Mouse (Mus musculus) gastrocnemius, adult 8-10 months (tissue): Measurements from ENCODE around the gene Tssk1. TPM values are rescaled to one million over a fixed set of nuclear protein-coding genes. Genes with fewer than 3 reads are reported as not detected.

Experiments used
- DNase-seq, 2 experiments: peaks; one replicate each; pipeline ENCODE4 v3.0.0; 2022; ENCODE audit warnings: low spot score in 2 of 2
- total RNA-seq, 4 experiments: library from RNA; stranded (reverse); gene quantifications; 2 replicates each; pipeline ENCODE4 v1.2.4; 2022

The Tssk1 gene
- total RNA-seq, 4 experiments from 2014 or later, result 0.07 TPM; not detected in 3

GRCm38 (mm10) chr16:17898462-17898861 lies 4.4 kb downstream of the Tssk1 start, which contains the start of the genes Dgcr2 and Tssk2:
TSS of gene Dgcr2 (minus strand) at chr16:17898562.
TSS of gene Tssk2 (plus strand) at chr16:17898637.
- no peak for DNase-seq

GRCm38 (mm10) chr16:17911052-17911595 lies 17.1 kb downstream of the Tssk1 start, which contains the start of gene Ess2:
TSS of gene Ess2 (minus strand) at chr16:17911348.
- DNase-seq, result peak; percentile 80 to 87

GRCm38 (mm10) chr16:17914307-17915249 lies 20.6 kb downstream of the Tssk1 start, which contains the start of gene Gsc2:
TSS of gene Gsc2 (minus strand) at chr16:17915059.
- DNase-seq, result no peak

- no peak for DNase-seq
Measured at GRCm38 (mm10) chr16:17920586-17920985, 26.6 kb downstream of the Tssk1 start.

- peak; percentile 88 to 94 for DNase-seq
Measured at GRCm38 (mm10) chr16:17921325-17922162, 27.5 kb downstream of the Tssk1 start.

GRCm38 (mm10) chr16:17922163-17922538 lies 28.1 kb downstream of the Tssk1 start:
- DNase-seq, result no peak

GRCm38 (mm10) chr16:17927351-17928082 lies 33.5 kb downstream of the Tssk1 start:
- DNase-seq, result no peak

GRCm38 (mm10) chr16:17928087-17928580 lies 34.1 kb downstream of the Tssk1 start, which contains the start of gene Slc25a1:
TSS of gene Slc25a1 (minus strand) at chr16:17928219.
- DNase-seq, result peak; percentile 48 to 55

GRCm38 (mm10) chr16:17928627-17929104 lies 34.6 kb downstream of the Tssk1 start:
- DNase-seq, result no peak

GRCm38 (mm10) chr16:17929211-17929610 lies 35.2 kb downstream of the Tssk1 start:
- no peak for DNase-seq

- no peak for DNase-seq
Measured at GRCm38 (mm10) chr16:17929631-17930030, 35.6 kb downstream of the Tssk1 start.

GRCm38 (mm10) chr16:17931906-17932460 lies 38.0 kb downstream of the Tssk1 start:
- no peak for DNase-seq

GRCm38 (mm10) chr16:17933594-17934444 lies 39.8 kb downstream of the Tssk1 start:
- no peak for DNase-seq

GRCm38 (mm10) chr16:17934445-17934910 lies 40.5 kb downstream of the Tssk1 start:
- DNase-seq, result no peak

- DNase-seq, result no peak
Measured at GRCm38 (mm10) chr16:17936776-17937175, 42.8 kb downstream of the Tssk1 start.

GRCm38 (mm10) chr16:17938187-17938586 lies 44.2 kb downstream of the Tssk1 start:
- no peak for DNase-seq

- DNase-seq, result no peak
Measured at GRCm38 (mm10) chr16:17938821-17939220, 44.8 kb downstream of the Tssk1 start.

GRCm38 (mm10) chr16:17939255-17939751 lies 45.3 kb downstream of the Tssk1 start:
- DNase-seq, result no peak

GRCm38 (mm10) chr16:17943466-17943865 lies 49.4 kb downstream of the Tssk1 start:
- no peak for DNase-seq
